Mouse (Mus musculus) forebrain, postnatal 0 days (tissue): ENCODE measurements around the gene Utp6. TPM values are rescaled to one million over a fixed set of nuclear protein-coding genes. Genes with fewer than 3 reads are reported as not detected.
A peak's percentile ranks its signal among the peaks of the same experiment; 100 is the strongest.

Experiments used
- ATAC-seq: fragments of 200-750 bp; cut with Nextera tagmentation; 2 replicates; pipeline ENCODE4 v1.8.0; 2017; ENCODE audit warnings: mild to moderate bottlenecking, moderate library complexity
- DNase-seq: peaks from one replicate; pipeline ENCODE4 v3.0.0-alpha.2; 2015
- H3K27ac ChIP-seq: fragments of 300-500 bp; sonication (generic); 2 replicates; pipeline ENCODE4 v1.5.1; 2014; ENCODE audit warnings: low read depth, mild to moderate bottlenecking, antibody characterized with exemption, low read length, moderate library complexity, mixed read lengths
- H3K27me3 ChIP-seq: fragments of 300-500 bp; sonication (generic); 2 replicates; pipeline ENCODE4 v1.6.1; 2014; ENCODE audit warnings: mild to moderate bottlenecking, low read length, mixed read lengths; ENCODE audit not compliant: insufficient read depth
- H3K36me3 ChIP-seq: fragments of 300-500 bp; sonication (generic); 2 replicates; pipeline ENCODE4 v1.6.1; 2014; ENCODE audit warnings: mild to moderate bottlenecking, moderate library complexity; ENCODE audit not compliant: insufficient read depth
- H3K4me1 ChIP-seq: fragments of 300-500 bp; sonication (generic); 2 replicates; pipeline ENCODE4 v1.6.1; 2014; ENCODE audit warnings: antibody characterized with exemption; ENCODE audit not compliant: insufficient read depth
- H3K4me2 ChIP-seq: fragments of 300-500 bp; sonication (generic); 2 replicates; pipeline ENCODE4 v1.6.1; 2014; ENCODE audit warnings: low read depth, mild to moderate bottlenecking, moderate library complexity
- H3K4me3 ChIP-seq: fragments of 300-500 bp; sonication (generic); 2 replicates; pipeline ENCODE4 v1.5.1; 2014; ENCODE audit warnings: low read depth, low read length, mixed read lengths
- H3K9ac ChIP-seq: fragments of 300-500 bp; sonication (generic); 2 replicates; pipeline ENCODE4 v1.6.1; 2014; ENCODE audit warnings: mild to moderate bottlenecking
- H3K9me3 ChIP-seq: fragments of 300-500 bp; sonication (generic); 2 replicates; pipeline ENCODE4 v1.6.1; 2016; ENCODE audit warnings: low read length
- CTCF ChIP-seq: sonication (generic); IDR thresholded peaks from 2 replicates; pipeline ENCODE4 v1.5.1; 2016; ENCODE audit warnings: antibody characterized with exemption, control low read depth, low read depth
- WGBS: fragments of 180-500 bp; shearing (Covaris S2); extraction: QIAGEN DNeasy Blood & Tissue Kit; methylation state at CpG from one replicate; pipeline ENCODE4 v1.1.7; 2014; 5-methylcytosine and 5-hydroxymethylcytosine counted together
- polyA plus RNA-seq: library from polyadenylated mRNA; unstranded; fragments of >200 nt; fragmentation: Nextera tagmentation; extraction: Ambion mirVana; gene quantifications from 2 replicates; pipeline ENCODE4 v1.2.1, GENCODE M21; 2015
- total RNA-seq: library from RNA; depleted of rRNA; stranded (reverse); fragments of >200 nt; gene quantifications from 2 replicates; pipeline ENCODE4 v1.2.3, GENCODE M21; 2014; rRNA removed

The Utp6 gene
- 30.7 and 37.5 TPM in 2 replicates for total RNA-seq
- polyA plus RNA-seq, result 18.5 and 29.4 TPM in 2 replicates

DNA sequence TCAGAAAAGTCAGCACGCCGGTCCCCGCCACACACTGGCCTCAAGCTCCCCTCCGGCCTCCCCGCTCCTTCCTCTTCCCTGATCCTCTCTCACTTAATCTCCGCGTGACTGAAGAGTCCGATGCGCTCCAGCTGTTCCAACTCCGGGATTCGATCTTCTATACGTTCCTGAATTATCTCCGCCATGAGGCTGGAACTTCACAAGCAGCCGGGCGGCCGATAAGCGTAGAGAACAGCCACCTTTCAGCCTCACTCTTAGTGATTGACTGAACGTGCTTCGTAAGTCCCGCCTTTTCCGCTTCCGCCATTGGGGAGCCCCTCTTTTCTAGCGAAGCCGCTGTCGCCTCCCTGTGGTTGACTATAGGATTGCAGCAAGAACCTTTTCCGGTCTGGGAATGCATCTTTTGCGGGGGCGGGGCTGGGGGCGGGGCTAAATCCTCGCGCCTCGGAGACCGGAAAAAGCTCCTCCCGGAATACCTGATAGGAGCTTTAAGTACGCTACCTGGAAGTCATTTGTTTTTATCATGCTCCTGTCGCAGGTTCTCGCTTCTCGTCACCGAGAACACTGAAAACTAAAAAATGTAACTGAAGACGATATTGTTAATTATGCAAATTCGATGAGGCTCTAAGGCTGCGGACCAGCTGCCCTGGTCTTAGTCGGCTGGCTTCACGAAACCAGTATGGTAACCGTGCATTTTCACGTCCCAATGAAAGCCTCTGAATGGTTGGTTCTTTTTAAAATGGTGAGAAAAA is at the start of gene Utp6:
Utp6 (minus strand) TSS at position 266 of the 752 bp plus-strand sequence.
- under 1% methylated on average over 46 of the region's 46 CpGs for WGBS
- DNase-seq (peak; percentile 100), ATAC-seq (peak; percentile 98)
- Histone ChIP-seq H3K27ac (0 out of 2 replicates have a peak within 1 kb of the TSS, but pooled peaks have one; percentile 40), H3K4me2 (peak within 1 kb of the TSS; percentile 85), H3K4me3 (peak within 1 kb of the TSS; percentile 79), H3K9ac (peak within 1 kb of the TSS; percentile 62), H3K27me3 (no peaks in the 10 kb centered on the region), H3K4me1 (0 out of 2 replicates have a peak, but pooled peaks cover 7% of the 10 kb centered on the region), H3K36me3 (peaks cover 20% of the 10 kb centered on the region), H3K9me3 (no peaks in the 10 kb centered on the region)
- TF ChIP-seq CTCF, result peak; percentile 87

- WGBS, result 2% methylated on average over 7 of the region's 7 CpGs
- TF ChIP-seq CTCF, result no peak
These were observed 32.2 kb upstream of the Utp6 start for GRCm38 (mm10) chr11:79994271-79994988.

DNA sequence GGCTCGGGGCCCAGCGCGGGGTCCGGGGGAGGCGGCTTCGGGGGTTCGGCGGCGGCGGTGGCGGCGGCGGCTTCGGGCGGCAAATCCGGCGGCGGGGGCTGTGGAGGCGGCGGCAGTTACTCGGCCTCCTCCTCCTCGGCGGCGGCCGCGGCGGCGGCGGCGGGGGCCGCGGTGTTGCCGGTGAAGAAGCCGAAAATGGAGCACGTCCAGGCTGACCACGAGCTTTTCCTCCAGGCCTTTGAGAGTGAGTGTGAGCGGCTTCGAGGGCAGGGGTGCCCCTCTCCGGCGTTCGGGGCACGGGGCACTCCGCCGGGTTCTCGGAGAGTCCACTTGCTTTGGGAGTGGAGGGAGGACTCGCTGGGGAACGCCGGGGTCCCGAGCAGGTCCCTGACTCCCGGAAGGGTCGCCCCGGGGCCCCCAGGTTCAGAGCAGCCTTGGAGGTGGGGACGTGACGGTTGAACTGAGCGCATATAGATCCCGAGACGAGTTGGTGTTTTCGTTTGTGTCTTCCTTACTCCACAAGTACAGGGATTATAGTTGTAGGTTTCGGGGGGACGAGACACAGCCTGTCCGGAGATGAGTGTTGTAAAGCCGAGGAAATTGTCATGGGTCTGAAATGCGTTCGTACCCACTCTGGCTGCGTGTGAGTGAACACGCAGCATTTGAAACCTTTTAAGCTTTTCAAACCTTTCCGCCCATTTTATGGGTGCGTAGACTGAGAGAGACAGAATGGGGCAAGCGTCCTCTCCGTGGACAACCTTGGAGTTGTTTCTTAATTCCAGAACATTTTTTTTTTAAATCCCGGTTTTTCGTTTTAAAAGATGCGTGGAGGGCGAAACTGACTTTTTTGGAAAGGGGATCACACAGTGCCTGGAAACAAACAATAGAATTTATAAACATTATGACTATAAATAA is 31.4 kb upstream of the Utp6 start:
- Histone ChIP-seq H3K4me1 (no peaks in the 10 kb centered on the region), H3K4me3 (peak overlapping the region; percentile 91), H3K27me3 (no peaks in the 10 kb centered on the region), H3K9ac (peak overlapping the region; percentile 67), H3K36me3 (no peaks in the 10 kb centered on the region), H3K9me3 (no peaks in the 10 kb centered on the region), H3K27ac (peak overlapping the region; percentile 91), H3K4me2 (peak overlapping the region; percentile 69)
- DNase-seq (peak; percentile 30), ATAC-seq (peak; percentile 18; the same call in 1 of the 2 replicates)
- under 1% methylated on average over 61 of the region's 74 CpGs for WGBS
- TF ChIP-seq CTCF, result no peak

More at GRCm38 (mm10) chr11:79994271-79994988, 32.2 kb upstream of the Utp6 start:
- DNase-seq, result no peak
- H3K4me1 ChIP-seq, result no peaks in the 10 kb centered on the region
- peaks cover 2% of the 10 kb centered on the region; the same call in 1 of the 2 replicates for H3K36me3 ChIP-seq
- H3K9ac ChIP-seq, result peak overlapping the region; percentile 67; the same call in 1 of the 2 replicates
- no peak overlapping the region for H3K27ac ChIP-seq
- H3K4me2 ChIP-seq, result peak overlapping the region; percentile 69
- H3K27me3 ChIP-seq, result no peaks in the 10 kb centered on the region
- no peaks in the 10 kb centered on the region for H3K9me3 ChIP-seq
- H3K4me3 ChIP-seq, result peak overlapping the region; percentile 91
- ATAC-seq, result no peak

DNA sequence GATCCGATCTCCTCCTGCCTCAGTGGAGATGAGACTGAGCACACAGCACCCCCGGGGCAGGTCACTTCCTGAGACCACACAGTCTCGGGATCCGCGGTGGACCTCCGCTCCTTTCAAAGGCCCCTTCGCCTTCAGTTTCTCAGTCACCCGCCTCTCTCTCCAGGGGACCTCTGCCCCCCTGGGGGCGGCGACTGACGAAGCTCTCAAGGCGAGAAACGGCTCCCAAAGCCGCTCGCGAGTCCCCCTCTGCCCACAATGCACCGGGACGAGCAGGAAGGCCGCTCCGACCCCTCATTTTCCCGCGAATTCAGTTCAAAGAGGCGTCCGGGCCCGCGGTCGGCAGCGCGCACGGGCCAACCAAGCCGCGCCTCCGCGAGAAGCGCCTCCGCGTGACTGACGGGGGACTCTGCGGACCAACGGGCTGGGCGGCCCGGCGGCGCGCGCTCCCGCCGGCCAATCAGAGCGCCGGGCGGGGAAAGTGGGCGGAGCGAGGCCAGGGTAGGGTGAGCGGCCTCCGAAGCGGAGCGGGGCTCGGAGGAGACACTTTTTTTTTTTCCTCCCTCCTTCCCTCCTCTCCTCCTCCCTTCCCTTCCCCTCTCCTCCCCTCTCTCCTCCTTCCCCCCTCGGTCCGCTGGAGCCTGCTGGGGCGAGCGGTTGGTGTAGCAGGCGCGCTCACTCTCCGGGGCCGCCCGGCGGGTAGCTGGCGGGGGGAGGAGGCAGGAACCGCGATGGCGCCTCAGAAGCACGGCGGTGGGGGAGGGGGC is 30.6 kb upstream of the Utp6 start, which contains the start of gene Suz12:
Suz12 (plus strand) TSS at position 515 of the 764 bp plus-strand sequence.
- ATAC-seq (peak; percentile 98), DNase-seq (peak; percentile 99)
- Histone ChIP-seq H3K9me3 (no peaks in the 10 kb centered on the region), H3K4me1 (no peaks in the 10 kb centered on the region), H3K9ac (peak within 1 kb of the TSS; percentile 67), H3K27me3 (no peaks in the 10 kb centered on the region), H3K36me3 (no peaks in the 10 kb centered on the region), H3K4me2 (peak within 1 kb of the TSS; percentile 90), H3K4me3 (peak within 1 kb of the TSS; percentile 91), H3K27ac (peak within 1 kb of the TSS; percentile 91)
- TF ChIP-seq CTCF, result no peak
- 4% methylated on average over 61 of the region's 74 CpGs for WGBS

DNA sequence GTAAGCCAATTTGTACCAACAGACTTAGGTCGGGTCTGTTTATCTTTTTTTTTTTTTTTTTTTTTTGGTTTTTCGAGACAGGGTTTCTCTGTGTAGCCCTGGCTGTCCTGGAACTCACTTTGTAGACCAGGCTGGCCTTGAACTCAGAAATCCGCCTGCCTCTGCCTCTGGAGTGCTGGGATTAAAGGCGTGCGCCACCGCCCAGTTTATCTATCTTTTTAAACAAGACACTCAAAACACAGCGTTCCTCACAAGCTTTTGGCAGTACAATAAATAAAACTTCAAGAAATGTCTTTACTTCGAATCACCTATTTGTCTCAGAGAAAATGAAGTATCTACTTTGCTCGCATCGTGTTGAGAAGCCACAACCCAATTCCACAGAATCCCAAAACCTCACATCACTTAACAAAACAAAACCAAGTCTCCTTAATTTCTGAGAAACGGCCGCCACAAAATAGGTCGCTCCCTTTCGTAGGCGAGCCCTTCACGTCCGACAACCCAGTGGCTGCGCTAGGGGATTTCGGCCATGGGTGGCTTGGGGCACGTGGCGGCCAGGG is 29.9 kb upstream of the Utp6 start:
- Histone ChIP-seq H3K27ac (peak overlapping the region; percentile 41), H3K4me3 (peak overlapping the region; percentile 91), H3K4me2 (peak overlapping the region; percentile 90), H3K4me1 (no peaks in the 10 kb centered on the region), H3K9ac (peak overlapping the region; percentile 67), H3K27me3 (no peaks in the 10 kb centered on the region), H3K9me3 (no peaks in the 10 kb centered on the region), H3K36me3 (no peaks in the 10 kb centered on the region)
- no peak for DNase-seq
- no peak for TF ChIP-seq CTCF
- no peak; the same call in 1 of the 2 replicates for ATAC-seq
- 30% methylated on average over 20 of the region's 21 CpGs for WGBS
